Mouse (Mus musculus) liver, embryonic 11.5 days (tissue): Measurements from ENCODE around the gene Cd22. TPM values are rescaled to one million over a fixed set of nuclear protein-coding genes. Genes with fewer than 3 reads are reported as not detected.

Experiments
- ATAC-seq: fragments of 200-750 bp; cut with Nextera tagmentation; replicated peaks from 2 replicates; pipeline ENCODE4 v1.8.0; 2017; ENCODE audit warnings: moderate number of reproducible peaks, mild to moderate bottlenecking, moderate TSS enrichment, moderate library complexity; ENCODE audit not compliant: low FRiP score
- DNase-seq: peaks from one replicate; pipeline ENCODE4 v3.0.0-alpha.2; 2017; ENCODE audit warnings: low spot score
- H3K27ac ChIP-seq: fragments of 300-500 bp; sonication (generic); 2 replicates; pipeline ENCODE4 v1.5.1; 2014; ENCODE audit warnings: mild to moderate bottlenecking, low read depth, low read length, control low read depth
- H3K27me3 ChIP-seq: fragments of 300-500 bp; sonication (generic); replicated peaks from 2 replicates; pipeline ENCODE4 v1.6.1; 2014; ENCODE audit warnings: low read length, mixed read lengths; ENCODE audit not compliant: control insufficient read depth, insufficient read depth
- H3K36me3 ChIP-seq: fragments of 300-500 bp; sonication (generic); 2 replicates; pipeline ENCODE4 v1.6.1; 2014; ENCODE audit warnings: mild to moderate bottlenecking, low read length, moderate library complexity, mixed read lengths; ENCODE audit not compliant: control insufficient read depth, insufficient read depth
- H3K4me1 ChIP-seq: fragments of 300-500 bp; sonication (generic); replicated peaks from 2 replicates; pipeline ENCODE4 v1.6.1; 2014; ENCODE audit warnings: low read length, mixed read lengths; ENCODE audit not compliant: control insufficient read depth, insufficient read depth
- H3K4me2 ChIP-seq: fragments of 300-500 bp; sonication (generic); 2 replicates; pipeline ENCODE4 v1.6.1; 2014; ENCODE audit warnings: mild to moderate bottlenecking, control low read depth, moderate library complexity
- H3K4me3 ChIP-seq: fragments of 300-500 bp; sonication (generic); 2 replicates; pipeline ENCODE4 v1.5.1; 2014; ENCODE audit warnings: low read depth, low read length, control low read depth
- H3K9ac ChIP-seq: fragments of 300-500 bp; sonication (generic); 2 replicates; pipeline ENCODE4 v1.6.1; 2014; ENCODE audit warnings: low read depth, low read length, control low read depth
- H3K9me3 ChIP-seq: fragments of 300-500 bp; sonication (generic); 2 replicates; pipeline ENCODE4 v1.6.1; 2016; ENCODE audit warnings: low read length, inconsistent platforms, mixed read lengths; ENCODE audit not compliant: control insufficient read depth
- WGBS: fragments of 180-500 bp; shearing (Covaris S2); extraction: QIAGEN DNeasy Blood & Tissue Kit; methylation state at CpG from one replicate; pipeline ENCODE4 v1.1.7; 2014; 5-methylcytosine and 5-hydroxymethylcytosine counted together
- polyA plus RNA-seq: library from polyadenylated mRNA; unstranded; fragments of >200 nt; fragmentation: Nextera tagmentation; extraction: Ambion mirVana; gene quantifications from 2 replicates; pipeline ENCODE4 v1.2.1, GENCODE M21; 2014

Gene Cd22
- polyA plus RNA-seq, 1 experiment from 2014 or later = 0.07 TPM

- ATAC-seq (no peak), DNase-seq (no peak)
- no peaks in the 10 kb centered on the region for H3K4me1 ChIP-seq
- no peak overlapping the region for H3K27ac ChIP-seq
- no peaks in the 10 kb centered on the region for H3K36me3 ChIP-seq
- H3K4me2 ChIP-seq = no peak overlapping the region
- WGBS = 76% methylated on average over 14 of the region's 14 CpGs
- no peaks in the 10 kb centered on the region for H3K9me3 ChIP-seq
- H3K9ac ChIP-seq = no peak overlapping the region
- H3K27me3 ChIP-seq = no peaks in the 10 kb centered on the region
- H3K4me3 ChIP-seq = no peak overlapping the region
Measured at GRCm38 (mm10) chr7:30887568-30888188, 7.5 kb upstream of the Cd22 start.

DNA sequence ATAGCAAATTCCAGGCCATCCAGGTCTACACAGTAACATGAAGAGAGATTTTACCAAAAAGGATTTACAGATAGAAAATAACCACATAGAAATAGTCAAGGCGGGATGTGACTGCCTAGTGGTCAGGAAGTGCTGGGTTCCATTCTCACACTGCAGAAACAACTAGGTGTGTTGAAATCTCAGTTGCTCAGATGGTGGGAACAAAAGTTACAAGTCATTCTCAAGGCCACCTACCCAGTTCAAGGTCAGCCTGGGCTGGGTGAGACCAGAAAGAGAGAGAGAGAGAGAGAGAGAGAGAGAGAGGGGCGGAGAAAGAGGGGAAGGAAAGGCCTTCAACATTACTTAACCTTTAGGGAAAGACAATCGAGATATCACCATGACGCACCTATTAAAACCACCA lies 6.7 kb upstream of the Cd22 start:
- Histone ChIP-seq H3K27me3 (no peaks in the 10 kb centered on the region), H3K9ac (no peak overlapping the region), H3K9me3 (no peaks in the 10 kb centered on the region), H3K36me3 (no peaks in the 10 kb centered on the region), H3K27ac (no peak overlapping the region), H3K4me1 (no peaks in the 10 kb centered on the region), H3K4me3 (no peak overlapping the region), H3K4me2 (no peak overlapping the region)
- ATAC-seq (no peak), DNase-seq (no peak)
- WGBS = 84% methylated on average over 4 of the region's 4 CpGs

- Histone ChIP-seq H3K27me3 (no peaks in the 10 kb centered on the region), H3K36me3 (no peaks in the 10 kb centered on the region), H3K4me3 (no peak overlapping the region), H3K4me2 (no peak overlapping the region), H3K9ac (no peak overlapping the region), H3K4me1 (no peaks in the 10 kb centered on the region), H3K27ac (no peak overlapping the region), H3K9me3 (no peaks in the 10 kb centered on the region)
- ATAC-seq (no peak), DNase-seq (no peak)
Measured at GRCm38 (mm10) chr7:30884047-30884446, 3.9 kb upstream of the Cd22 start.

DNA sequence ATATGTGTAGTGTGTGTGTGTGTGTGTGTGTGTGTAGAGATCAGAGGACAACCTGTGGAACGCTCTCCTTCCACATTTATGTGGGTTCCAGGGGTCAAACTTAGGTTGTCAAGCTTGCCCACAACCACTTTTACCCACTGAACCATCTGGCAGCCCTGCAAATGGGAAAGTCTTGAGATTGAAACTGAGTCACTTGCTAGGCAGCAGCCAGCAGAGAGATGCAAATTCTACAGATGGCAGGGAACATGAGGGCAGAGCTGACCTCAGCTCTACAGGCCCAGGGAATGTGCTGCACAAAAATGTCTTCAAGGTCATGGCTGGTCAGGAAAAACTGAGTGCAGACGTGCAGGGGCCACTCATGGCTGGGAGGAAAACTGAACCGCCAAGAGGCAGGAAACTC lies 1.2 kb upstream of the Cd22 start:
- Histone ChIP-seq H3K27ac (no peak overlapping the region), H3K9me3 (no peaks in the 10 kb centered on the region), H3K9ac (no peak overlapping the region), H3K36me3 (no peaks in the 10 kb centered on the region), H3K4me2 (no peak overlapping the region), H3K4me1 (no peaks in the 10 kb centered on the region), H3K4me3 (no peak overlapping the region), H3K27me3 (no peaks in the 10 kb centered on the region)
- ATAC-seq (no peak), DNase-seq (no peak)
- WGBS = 71% methylated on average over 3 of the region's 3 CpGs

DNA sequence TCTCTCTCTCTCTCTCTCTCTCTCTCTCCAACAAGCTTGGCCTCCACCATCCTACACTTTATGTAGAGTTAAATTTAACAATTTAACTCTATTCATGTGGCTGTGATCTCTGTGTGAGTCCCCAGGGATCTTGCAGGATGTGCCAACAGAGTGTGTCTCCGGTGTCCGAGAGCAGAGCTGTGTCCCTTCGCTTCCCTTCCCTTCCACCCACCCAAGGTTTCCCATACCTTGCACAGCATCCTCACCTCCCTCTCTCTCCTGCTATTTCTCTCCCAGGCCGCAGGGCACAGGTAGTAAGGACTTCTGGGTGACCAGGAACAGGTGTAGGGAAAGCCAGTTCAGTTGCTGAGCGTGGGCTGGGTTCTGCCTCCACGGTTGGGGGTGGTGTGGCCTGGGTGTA lies 1.2 kb downstream of the Cd22 start:
- peaks cover 1% of the 10 kb centered on the region; the same call in 1 of the 2 replicates for H3K27me3 ChIP-seq
- WGBS = 74% methylated on average over 6 of the region's 6 CpGs
- no peaks in the 10 kb centered on the region for H3K9me3 ChIP-seq
- H3K4me2 ChIP-seq = no peak overlapping the region
- no peak for DNase-seq
- no peaks in the 10 kb centered on the region for H3K4me1 ChIP-seq
- no peak for ATAC-seq
- no peak overlapping the region for H3K9ac ChIP-seq
- no peak overlapping the region for H3K27ac ChIP-seq
- H3K4me3 ChIP-seq = no peak overlapping the region
- no peaks in the 10 kb centered on the region for H3K36me3 ChIP-seq

GRCm38 (mm10) chr7:30873083-30873482 lies 7.1 kb downstream of the Cd22 start:
- Histone ChIP-seq H3K4me2 (0 out of 2 replicates have a peak overlapping the region, but pooled peaks have one; percentile 36), H3K4me1 (no peaks in the 10 kb centered on the region), H3K36me3 (no peaks in the 10 kb centered on the region), H3K4me3 (no peak overlapping the region), H3K27me3 (peaks cover 8% of the 10 kb centered on the region), H3K9me3 (no peaks in the 10 kb centered on the region), H3K9ac (no peak overlapping the region), H3K27ac (no peak overlapping the region)
- peak; percentile 54 for DNase-seq
- 17% methylated on average over 15 of the region's 15 CpGs for WGBS
- ATAC-seq = no peak

GRCm38 (mm10) chr7:30863386-30863785 lies 16.8 kb downstream of the Cd22 start:
- Histone ChIP-seq H3K36me3 (no peaks in the 10 kb centered on the region), H3K9me3 (no peaks in the 10 kb centered on the region), H3K9ac (no peak overlapping the region), H3K27ac (no peak overlapping the region), H3K4me3 (no peak overlapping the region), H3K27me3 (no peaks in the 10 kb centered on the region), H3K4me1 (peaks cover 3% of the 10 kb centered on the region; the same call in 1 of the 2 replicates), H3K4me2 (no peak overlapping the region)
- WGBS = 67% methylated on average over 8 of the region's 8 CpGs
- no peak for ATAC-seq
- no peak for DNase-seq

- peaks cover 3% of the 10 kb centered on the region; the same call in 1 of the 2 replicates for H3K4me1 ChIP-seq
- 83% methylated on average over 12 of the region's 12 CpGs for WGBS
- H3K27ac ChIP-seq = no peak within 1 kb of the TSS
- H3K9me3 ChIP-seq = no peaks in the 10 kb centered on the region
- no peak within 1 kb of the TSS for H3K4me2 ChIP-seq
- DNase-seq = no peak
- H3K4me3 ChIP-seq = no peak within 1 kb of the TSS
- H3K9ac ChIP-seq = no peak within 1 kb of the TSS
- ATAC-seq = no peak
- no peaks in the 10 kb centered on the region for H3K36me3 ChIP-seq
- no peaks in the 10 kb centered on the region for H3K27me3 ChIP-seq
Measured at GRCm38 (mm10) chr7:30861464-30861863, 18.7 kb downstream of the Cd22 start, which contains the start of gene Ffar1. Gene Ffar1 (minus strand): TSS chr7:30861564.

DNA sequence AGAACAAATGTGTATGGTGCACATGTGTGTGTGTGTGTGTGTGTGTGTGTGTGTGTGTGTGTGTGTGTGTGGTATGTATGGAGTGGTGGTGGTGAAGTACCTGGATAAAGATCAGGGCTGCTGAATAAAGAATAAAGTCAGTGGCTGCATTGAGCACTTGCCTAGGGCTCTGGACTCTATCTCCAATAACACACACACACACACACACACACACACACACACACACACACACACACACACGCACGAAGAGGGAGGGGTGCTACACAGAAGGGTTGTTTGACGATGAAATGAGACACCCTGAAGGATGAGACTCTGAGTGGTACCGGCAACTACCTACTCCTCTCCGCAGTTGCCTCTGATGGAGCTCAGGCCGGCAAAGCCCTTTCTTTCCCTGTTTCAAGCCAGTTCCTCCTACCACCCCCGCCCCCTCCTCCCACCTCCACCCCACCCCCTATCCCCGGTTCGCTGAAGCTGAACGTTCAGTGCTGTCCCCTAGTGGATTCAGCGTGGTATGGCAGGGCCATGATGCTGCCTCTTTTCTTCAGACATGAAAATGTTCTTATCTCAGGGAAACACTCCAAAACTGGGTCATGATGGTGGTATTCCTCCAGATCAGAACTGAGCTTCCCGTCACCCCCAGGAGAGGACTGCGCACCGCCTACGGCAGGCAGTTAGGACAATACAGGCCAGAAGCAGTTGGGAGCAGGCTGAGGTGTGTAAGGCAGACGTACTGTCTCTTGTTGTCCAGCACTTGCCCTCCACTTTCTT lies 20.3 kb downstream of the Cd22 start:
- H3K27me3 ChIP-seq = no peaks in the 10 kb centered on the region
- no peak overlapping the region for H3K9ac ChIP-seq
- peak; percentile 70 for ATAC-seq
- peak overlapping the region; percentile 20; the same call in 1 of the 2 replicates for H3K4me3 ChIP-seq
- WGBS = 9% methylated on average over 13 of the region's 16 CpGs
- H3K27ac ChIP-seq = no peak overlapping the region
- DNase-seq = peak; percentile 56
- H3K9me3 ChIP-seq = no peaks in the 10 kb centered on the region
- H3K4me2 ChIP-seq = peak overlapping the region; percentile 49
- no peaks in the 10 kb centered on the region for H3K36me3 ChIP-seq
- peaks cover 3% of the 10 kb centered on the region; the same call in 1 of the 2 replicates for H3K4me1 ChIP-seq
